Mouse (Mus musculus): ENCODE results near the gene Pde1a.

Pde1a gene

DNA sequence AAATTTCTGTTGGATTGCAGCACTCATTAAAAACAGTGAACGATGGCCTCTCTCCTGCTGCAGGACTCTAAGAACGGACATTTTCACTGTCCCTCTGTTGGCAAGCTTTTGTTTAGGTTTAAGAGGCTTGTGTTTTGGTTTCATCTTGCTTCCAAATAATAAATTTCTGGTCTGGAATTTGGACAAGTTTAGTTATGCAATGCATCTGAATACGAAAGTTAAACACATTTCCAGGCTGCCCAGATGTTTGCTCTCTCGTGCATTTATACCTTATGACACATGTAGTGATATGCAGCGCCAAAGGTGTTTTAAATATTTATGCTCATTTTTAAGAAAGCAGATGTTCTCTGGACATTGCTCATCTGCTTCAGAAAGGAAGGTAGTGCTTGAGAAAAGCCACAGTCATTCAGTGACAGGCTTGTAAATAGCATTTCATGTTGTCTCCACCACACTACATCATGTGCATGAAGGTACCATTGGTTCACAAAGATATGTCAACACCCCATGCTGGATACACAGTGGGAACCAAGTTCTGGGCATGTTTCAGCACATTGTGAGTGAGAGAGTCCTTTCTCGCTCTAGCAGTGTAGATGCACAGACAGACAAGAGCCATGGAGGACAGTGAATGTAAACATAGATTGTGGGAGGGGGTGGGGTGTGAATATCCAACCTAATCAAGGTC lies 171.5 kb downstream of the Pde1a start:
- no peak for DNase-seq (ENCODE audit: low read depth, low spot score)
- no peaks in the 10 kb centered on the region for H3K36me3 ChIP-seq (ENCODE audit: control insufficient read depth, insufficient read depth, low read length, poor library complexity, severe bottlenecking)

DNA sequence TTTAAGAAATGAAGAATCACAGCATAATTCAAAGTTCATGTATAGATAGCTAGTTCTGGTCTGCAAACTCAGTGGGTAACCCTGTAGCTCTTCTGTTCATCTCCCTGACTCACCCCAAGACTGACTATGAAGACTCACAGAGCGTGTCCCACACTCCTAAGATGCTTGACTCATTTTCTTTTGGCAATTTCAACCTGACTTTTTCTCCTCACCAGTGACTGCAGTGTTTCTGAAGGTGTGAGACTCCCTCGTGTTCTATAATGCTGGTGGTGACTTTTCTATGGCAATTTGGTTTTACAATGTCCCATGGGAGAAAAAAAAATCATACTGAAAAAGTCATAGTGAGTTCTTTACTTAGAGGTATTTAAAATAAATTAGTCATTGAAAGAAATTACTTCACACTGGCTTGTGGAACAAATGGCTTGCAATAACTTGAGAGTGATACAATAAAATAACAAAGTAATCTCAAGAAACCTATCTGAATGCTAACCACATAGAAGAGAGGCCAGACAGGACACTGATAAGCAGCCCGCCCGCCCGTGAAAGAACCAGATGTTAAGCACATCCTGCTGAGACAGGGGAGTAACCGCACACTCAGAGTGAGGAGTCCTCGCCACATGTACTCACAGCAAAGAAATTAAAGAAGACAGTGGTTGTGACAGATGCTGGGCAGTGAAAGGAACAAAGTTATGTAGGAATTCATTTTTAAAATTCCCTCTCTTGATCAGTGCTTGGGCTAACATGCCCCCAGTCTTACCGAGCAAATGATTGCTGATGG lies 183.2 kb downstream of the Pde1a start:
- DNase-seq (ENCODE audit: low read depth, low spot score), result no peak
- Histone ChIP-seq H3K36me3 (ENCODE audit: control insufficient read depth, insufficient read depth, low read length, poor library complexity, severe bottlenecking) (no peaks in the 10 kb centered on the region), H3K27me3 (ENCODE audit: control insufficient read depth, insufficient read depth, low read length, poor library complexity, severe bottlenecking) (no peaks in the 10 kb centered on the region)

More for the DNA sequence above, 171.5 kb downstream of the Pde1a start:
- no peaks in the 10 kb centered on the region; the same call in 1 of the 2 replicates for H3K27me3 ChIP-seq (ENCODE audit: control insufficient read depth, insufficient read depth, low read length, poor library complexity, severe bottlenecking)

DNA sequence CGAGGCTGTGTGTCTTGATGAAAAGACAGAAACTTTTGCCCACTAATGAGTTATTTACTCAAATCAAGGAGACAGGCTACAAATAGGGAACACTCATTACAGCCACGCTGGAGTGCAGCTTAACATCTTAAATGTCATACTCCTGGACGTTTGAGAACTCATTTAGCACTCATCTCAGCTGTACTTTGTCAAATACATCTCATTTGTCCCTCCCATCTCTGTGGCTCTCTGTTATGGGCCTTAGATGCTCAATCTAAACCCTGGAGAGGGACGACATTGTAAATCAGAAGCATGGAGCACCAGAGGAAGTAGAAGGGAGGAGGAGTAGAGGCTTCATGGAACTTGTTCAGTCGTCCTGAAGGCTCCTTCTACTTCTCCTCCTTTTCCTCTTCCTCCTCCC lies 194.6 kb downstream of the Pde1a start:
- Histone ChIP-seq H3K36me3 (ENCODE audit: control insufficient read depth, insufficient read depth, low read length, poor library complexity, severe bottlenecking) (no peaks in the 10 kb centered on the region), H3K27me3 (ENCODE audit: control insufficient read depth, insufficient read depth, low read length, poor library complexity, severe bottlenecking) (no peaks in the 10 kb centered on the region)
- DNase-seq (ENCODE audit: low read depth, low spot score), result no peak

DNA sequence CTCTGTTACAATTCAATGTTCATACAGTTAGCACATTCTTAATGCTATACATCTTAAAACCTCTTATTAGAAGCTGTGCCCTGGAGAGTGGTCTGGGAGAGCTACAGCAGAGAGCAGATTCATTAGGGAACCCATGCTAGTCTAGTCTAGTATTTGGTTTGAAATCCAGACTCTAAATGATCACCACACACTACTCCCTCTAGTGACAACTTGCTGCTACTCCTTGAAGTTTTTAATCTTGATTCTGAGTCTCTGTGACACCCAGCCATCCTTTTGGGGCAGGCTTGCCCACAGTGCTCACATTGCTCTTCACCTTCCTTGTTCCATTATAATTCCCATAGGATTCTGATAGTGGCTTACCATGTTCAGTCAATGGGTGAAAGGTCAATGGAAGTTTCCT lies 206.9 kb downstream of the Pde1a start:
- H3K27me3 ChIP-seq (ENCODE audit: control insufficient read depth, insufficient read depth, low read length, poor library complexity, severe bottlenecking), result no peaks in the 10 kb centered on the region
- DNase-seq (ENCODE audit: low read depth, low spot score), result no peak
- H3K36me3 ChIP-seq (ENCODE audit: control insufficient read depth, insufficient read depth, low read length, poor library complexity, severe bottlenecking), result no peaks in the 10 kb centered on the region

DNA sequence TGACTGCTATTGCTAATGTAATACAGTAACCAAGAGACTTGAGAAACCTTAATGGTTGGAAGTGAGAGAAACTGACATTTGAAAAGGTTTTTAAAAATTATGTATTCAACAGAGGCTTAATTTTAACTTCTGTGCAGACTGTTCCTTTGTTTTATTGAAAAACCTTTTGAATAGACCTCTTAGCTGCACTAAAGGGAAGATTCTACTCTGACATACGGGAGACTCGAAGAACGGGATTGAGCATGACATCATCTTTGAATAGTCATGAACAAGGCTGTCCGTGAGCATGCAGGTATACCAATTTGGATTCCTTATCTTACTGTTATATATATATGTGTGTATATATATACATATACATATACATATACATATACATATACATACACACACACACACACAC lies 207.9 kb downstream of the Pde1a start:
- Histone ChIP-seq H3K27me3 (ENCODE audit: control insufficient read depth, insufficient read depth, low read length, poor library complexity, severe bottlenecking) (no peaks in the 10 kb centered on the region), H3K36me3 (ENCODE audit: control insufficient read depth, insufficient read depth, low read length, poor library complexity, severe bottlenecking) (no peaks in the 10 kb centered on the region)
- DNase-seq (ENCODE audit: low read depth, low spot score), result no peak

DNA sequence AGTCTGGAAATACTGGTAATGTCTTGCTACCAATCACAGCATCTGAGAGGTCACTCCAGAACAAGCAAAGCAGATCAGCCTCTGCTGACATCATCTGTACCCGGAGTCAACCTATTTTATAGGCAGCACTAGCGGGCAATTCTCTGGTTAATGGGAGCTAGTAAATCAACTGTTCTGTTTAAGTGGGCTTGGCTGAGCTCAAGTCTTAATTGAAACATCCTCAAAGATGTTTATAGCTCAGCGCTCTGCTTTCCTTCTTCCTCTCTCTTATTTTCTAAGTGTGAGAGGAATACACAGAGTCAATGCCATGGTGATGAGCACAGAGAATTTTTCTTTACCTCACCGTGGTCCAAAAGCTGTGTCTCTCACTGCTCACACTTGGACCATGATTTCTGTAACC lies 208.8 kb downstream of the Pde1a start:
- Histone ChIP-seq H3K27me3 (ENCODE audit: control insufficient read depth, insufficient read depth, low read length, poor library complexity, severe bottlenecking) (no peaks in the 10 kb centered on the region), H3K36me3 (ENCODE audit: control insufficient read depth, insufficient read depth, low read length, poor library complexity, severe bottlenecking) (no peaks in the 10 kb centered on the region)
- DNase-seq (ENCODE audit: low read depth, low spot score), result no peak

DNA sequence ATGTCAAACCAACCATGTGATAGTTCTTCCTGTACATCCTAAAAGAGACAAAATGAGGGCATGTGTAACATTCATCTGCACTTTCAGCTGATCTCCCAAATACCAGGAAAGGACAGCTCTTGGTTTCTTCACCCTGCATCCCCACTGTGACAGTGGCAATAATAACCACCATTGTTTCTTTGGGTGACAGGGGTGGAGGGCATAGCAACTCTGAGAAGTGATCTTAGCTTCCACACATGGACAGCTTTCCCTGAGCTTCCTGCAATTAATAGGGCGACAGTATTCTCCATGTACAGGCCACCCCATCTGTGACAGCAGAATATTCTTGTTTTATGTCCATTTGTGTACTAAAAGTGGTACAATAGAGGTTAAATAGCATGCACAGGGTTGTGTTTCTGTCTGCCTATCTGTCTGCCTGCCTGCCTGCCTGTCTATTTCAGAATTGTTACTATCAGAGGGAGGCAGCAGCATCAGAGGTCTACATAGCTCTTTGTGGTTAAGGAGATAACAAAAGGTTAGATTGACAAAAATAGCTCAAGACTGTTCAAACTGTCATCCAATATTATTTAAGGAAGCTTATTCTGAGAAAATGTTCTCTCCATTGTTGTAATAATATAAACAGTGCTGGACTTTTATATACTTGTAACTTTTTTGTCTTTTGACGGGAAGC lies 227.3 kb downstream of the Pde1a start:
- no peaks in the 10 kb centered on the region for H3K36me3 ChIP-seq (ENCODE audit: control insufficient read depth, insufficient read depth, low read length, poor library complexity, severe bottlenecking)
- DNase-seq (ENCODE audit: low read depth, low spot score), result no peak
- H3K27me3 ChIP-seq (ENCODE audit: control insufficient read depth, insufficient read depth, low read length, poor library complexity, severe bottlenecking), result no peaks in the 10 kb centered on the region

DNA sequence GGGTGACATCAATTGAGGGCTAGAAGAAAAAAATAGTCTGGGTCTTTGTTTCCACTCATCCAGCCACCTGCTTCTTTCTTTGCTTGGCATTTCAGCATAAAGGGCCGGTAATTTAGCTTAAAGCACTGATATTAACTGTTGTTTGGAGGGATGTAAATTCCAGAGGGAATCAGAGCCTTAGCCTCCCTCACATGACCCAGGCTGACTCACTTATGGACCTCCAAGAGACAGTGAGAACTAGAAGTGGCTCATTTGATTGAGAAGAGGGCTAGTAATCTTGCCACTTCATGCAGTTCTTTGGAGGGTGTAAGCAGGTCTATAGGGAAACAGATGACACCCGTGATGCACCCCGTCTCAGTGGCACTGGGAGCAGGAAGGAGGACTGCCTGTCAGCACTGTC lies 230.7 kb downstream of the Pde1a start:
- H3K36me3 ChIP-seq (ENCODE audit: control insufficient read depth, insufficient read depth, low read length, poor library complexity, severe bottlenecking), result no peaks in the 10 kb centered on the region
- H3K27me3 ChIP-seq (ENCODE audit: control insufficient read depth, insufficient read depth, low read length, poor library complexity, severe bottlenecking), result no peaks in the 10 kb centered on the region
- DNase-seq (ENCODE audit: low read depth, low spot score), result no peak

DNA sequence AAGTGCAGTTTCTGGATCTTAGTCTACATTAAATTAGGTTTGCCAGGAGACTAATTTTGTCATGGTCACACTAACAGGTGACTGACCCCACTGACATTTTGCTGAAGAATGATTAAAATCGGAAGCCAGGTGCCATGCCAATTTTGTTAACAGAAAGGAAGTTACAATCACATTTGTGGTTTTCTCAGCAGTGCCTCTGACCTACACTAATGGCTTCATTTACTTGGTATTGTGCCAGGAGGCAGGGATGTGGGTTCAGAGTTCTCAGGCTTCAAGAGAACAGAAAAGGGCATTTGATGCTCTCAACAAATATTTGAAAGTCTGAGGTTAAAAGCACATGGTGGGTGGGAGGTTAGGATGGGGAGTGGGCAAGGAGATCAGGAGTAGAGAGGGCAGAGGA lies 236.4 kb downstream of the Pde1a start:
- DNase-seq (ENCODE audit: low read depth, low spot score), result no peak
- no peaks in the 10 kb centered on the region for H3K36me3 ChIP-seq (ENCODE audit: control insufficient read depth, insufficient read depth, low read length, poor library complexity, severe bottlenecking)
- H3K27me3 ChIP-seq (ENCODE audit: control insufficient read depth, insufficient read depth, low read length, poor library complexity, severe bottlenecking), result no peaks in the 10 kb centered on the region

DNA sequence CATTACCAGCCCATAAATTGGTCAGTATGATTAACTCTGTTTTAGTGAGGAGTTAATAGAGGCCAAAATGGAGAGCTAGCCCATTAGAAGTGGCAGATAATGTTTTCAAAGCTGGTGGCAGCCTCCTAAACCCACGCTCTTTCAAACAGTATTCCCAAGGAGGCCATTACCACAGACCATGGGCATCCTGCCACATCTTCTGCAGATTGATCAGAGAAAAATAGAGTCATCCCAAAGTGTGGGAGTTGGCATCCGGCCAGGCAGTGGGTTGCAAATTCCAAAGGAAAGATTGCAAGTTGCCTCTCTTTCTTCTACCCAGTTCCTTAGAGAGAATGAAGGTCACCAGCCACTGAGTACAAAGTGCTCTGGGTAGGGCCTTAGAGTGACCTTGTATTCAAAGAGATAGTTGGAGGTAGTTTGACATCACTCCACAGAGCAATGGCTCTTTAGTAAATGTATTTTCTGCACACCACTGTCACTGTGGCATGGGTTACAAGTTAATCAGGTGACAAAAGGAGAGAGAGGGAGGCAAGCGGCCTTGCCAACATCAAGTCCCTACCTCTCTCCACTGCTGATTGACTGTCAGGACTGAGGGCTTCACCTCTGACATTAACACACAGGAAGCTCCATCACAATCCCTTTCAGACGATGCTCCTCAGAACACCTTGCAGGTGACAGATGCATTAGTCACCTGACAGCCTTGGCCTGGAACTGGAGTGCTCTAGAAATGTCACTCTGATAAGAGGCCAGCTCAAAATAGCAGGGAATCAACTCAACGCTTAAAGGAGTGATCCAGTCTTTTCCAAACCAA lies 237.3 kb downstream of the Pde1a start:
- DNase-seq (ENCODE audit: low read depth, low spot score), result no peak
- H3K27me3 ChIP-seq (ENCODE audit: control insufficient read depth, insufficient read depth, low read length, poor library complexity, severe bottlenecking), result no peaks in the 10 kb centered on the region
- H3K36me3 ChIP-seq (ENCODE audit: control insufficient read depth, insufficient read depth, low read length, poor library complexity, severe bottlenecking), result no peaks in the 10 kb centered on the region

DNA sequence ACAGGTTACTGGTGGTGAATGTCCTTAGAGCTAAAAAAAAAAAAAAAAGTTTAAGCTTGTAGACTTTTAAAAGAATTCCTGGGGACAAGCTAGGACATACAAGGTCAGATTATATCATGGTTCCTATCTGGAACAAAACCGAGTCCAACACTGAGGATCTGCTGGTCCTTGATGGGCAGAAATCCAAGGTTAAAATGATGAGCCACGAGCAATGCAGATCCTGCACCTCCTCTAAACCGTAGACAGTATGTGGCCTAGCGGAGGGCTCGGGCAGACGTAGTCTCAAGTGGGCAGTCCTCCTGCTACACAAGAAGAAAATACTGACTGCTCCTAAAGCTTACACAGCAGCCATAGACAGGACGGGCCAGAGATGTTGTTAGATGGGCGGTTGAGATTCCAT lies 238.5 kb downstream of the Pde1a start:
- H3K27me3 ChIP-seq (ENCODE audit: control insufficient read depth, insufficient read depth, low read length, poor library complexity, severe bottlenecking), result no peaks in the 10 kb centered on the region
- no peaks in the 10 kb centered on the region for H3K36me3 ChIP-seq (ENCODE audit: control insufficient read depth, insufficient read depth, low read length, poor library complexity, severe bottlenecking)
- no peak for DNase-seq (ENCODE audit: low read depth, low spot score)

DNA sequence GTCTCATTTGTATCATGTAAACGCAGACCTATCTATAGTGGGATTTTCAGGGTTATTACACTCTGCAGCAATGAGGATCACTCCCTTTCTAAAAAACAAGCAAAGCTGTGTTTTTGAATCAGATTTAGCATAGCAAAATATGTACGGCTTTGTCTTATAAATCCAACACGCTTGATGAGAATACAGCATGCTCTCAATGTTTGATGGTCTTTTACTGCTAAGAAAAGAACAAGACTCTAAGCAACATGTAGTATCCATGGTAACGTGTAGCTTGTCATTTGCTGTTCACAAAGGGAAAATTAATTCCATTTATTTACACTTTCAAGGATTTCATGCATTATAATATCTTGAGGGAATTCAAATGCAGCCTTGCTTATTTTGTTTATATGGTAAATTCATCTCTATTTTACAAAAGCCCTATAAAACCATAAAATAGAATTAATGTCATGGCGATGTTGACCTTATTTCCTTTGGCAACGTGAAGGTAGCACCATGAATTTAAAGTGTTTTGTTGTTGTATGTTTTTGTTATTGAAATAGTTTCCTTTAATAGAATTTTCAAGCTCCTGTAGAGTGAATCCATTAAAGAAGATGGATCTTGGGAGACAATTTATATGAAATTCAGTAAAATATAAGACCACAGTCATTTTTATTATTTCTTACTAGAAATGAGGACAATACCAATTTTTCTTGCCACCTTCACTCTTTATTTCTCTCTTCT lies 245.5 kb downstream of the Pde1a start:
- no peak for DNase-seq (ENCODE audit: low read depth, low spot score)
- no peaks in the 10 kb centered on the region for H3K36me3 ChIP-seq (ENCODE audit: control insufficient read depth, insufficient read depth, low read length, poor library complexity, severe bottlenecking)
- no peaks in the 10 kb centered on the region for H3K27me3 ChIP-seq (ENCODE audit: control insufficient read depth, insufficient read depth, low read length, poor library complexity, severe bottlenecking)

DNA sequence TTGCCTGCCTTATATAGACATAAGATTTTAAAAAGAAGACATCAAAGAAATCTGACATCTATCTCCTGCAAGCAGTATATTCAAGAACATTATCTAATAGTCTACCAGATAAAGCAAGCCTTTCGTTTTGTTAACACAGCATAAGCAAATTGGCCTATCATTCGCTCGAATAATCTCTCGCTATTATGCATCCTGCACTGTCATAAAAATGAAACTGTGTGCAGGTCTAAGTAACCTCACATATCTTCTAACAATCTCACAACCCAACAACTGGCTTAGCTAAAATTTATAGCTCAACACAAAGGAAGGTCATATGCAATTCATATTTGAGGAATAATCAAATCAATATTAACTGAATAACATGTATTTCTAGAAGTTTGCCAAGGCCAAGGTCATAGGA lies 246.0 kb downstream of the Pde1a start:
- Histone ChIP-seq H3K27me3 (ENCODE audit: control insufficient read depth, insufficient read depth, low read length, poor library complexity, severe bottlenecking) (no peaks in the 10 kb centered on the region), H3K36me3 (ENCODE audit: control insufficient read depth, insufficient read depth, low read length, poor library complexity, severe bottlenecking) (no peaks in the 10 kb centered on the region)
- no peak for DNase-seq (ENCODE audit: low read depth, low spot score)

DNA sequence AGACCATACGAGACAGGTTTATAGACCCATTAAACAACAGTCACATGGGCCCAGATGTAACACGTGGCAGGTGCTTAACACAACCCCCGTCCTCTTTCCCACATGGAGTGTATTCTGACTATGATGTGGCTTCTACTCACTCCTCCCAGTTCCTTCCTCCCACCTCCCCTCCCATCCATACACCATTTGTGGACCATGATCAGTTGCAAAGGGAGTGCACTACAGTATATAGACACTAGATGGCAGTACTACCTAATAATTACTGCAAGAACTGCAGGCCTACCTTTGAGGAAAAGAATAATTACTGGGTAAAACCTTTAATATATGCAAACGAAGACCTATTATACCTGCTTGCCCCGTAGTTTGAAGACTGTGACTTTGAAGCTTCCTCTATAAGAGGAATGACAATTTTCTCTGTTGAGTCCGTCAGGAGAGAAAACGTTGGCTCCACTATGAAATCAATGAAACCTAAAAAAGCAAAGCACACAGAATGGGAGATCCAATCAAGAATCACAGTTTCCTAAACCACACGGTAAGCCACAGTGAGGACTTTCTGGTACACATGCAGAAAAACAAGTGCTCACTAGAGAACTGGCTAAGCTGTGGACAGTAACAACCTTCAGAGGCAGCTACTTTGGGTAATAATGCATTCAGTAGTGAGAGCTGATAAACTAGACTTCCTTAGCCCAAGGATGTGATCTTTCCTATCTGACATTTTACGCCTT lies 263.8 kb downstream of the Pde1a start:
- peak; percentile 53 for DNase-seq (ENCODE audit: low read depth, low spot score)
- Histone ChIP-seq H3K36me3 (ENCODE audit: control insufficient read depth, insufficient read depth, low read length, poor library complexity, severe bottlenecking) (no peaks in the 10 kb centered on the region), H3K27me3 (ENCODE audit: control insufficient read depth, insufficient read depth, low read length, poor library complexity, severe bottlenecking) (no peaks in the 10 kb centered on the region)
